Mouse (Mus musculus) heart, postnatal 10 days (tissue): ENCODE results near the gene Sh3kbp1. TPM values are rescaled to one million over a fixed set of nuclear protein-coding genes. Genes with fewer than 3 reads are reported as not detected.

ENCODE experiments used
- DNase-seq, 2 experiments: peaks; one replicate each; pipeline ENCODE4 v3.0.0; 2021
- intact Hi-C: fragments of 180-260 bp; cut with DNase I; formaldehyde crosslinking; loops from one replicate; pipeline ENCODE4 v1.15.1; 2025
- total RNA-seq, 2 experiments: library from RNA; stranded (reverse); gene quantifications; 2 replicates each; pipeline ENCODE4 v1.2.3; 2021

Sh3kbp1 gene
- total RNA-seq, 2 experiments from 2014 or later = 214 to 218 TPM

GRCm38 (mm10) chrX:159909446-159910277 lies 282.6 kb downstream of the Sh3kbp1 start:
- DNase-seq = no peak
- intact Hi-C loops = no loop called here

GRCm38 (mm10) chrX:159910600-159910999 lies 283.5 kb downstream of the Sh3kbp1 start:
- intact Hi-C loops = no loop called here
- peak in 1 of 2 experiments; percentile 7 for DNase-seq

- DNase-seq = no peak
- intact Hi-C loops = no loop called here
These were observed 284.5 kb downstream of the Sh3kbp1 start for GRCm38 (mm10) chrX:159911613-159912012.

- intact Hi-C loops = no loop called here
- no peak for DNase-seq
These were observed 285.0 kb downstream of the Sh3kbp1 start for GRCm38 (mm10) chrX:159912061-159912460.

- no peak for DNase-seq
- intact Hi-C loops = no loop called here
These were observed 286.4 kb downstream of the Sh3kbp1 start for GRCm38 (mm10) chrX:159913489-159913888.

- DNase-seq = no peak
- intact Hi-C loops = no loop called here
These were observed 288.1 kb downstream of the Sh3kbp1 start for GRCm38 (mm10) chrX:159915125-159915524.

GRCm38 (mm10) chrX:159924759-159925158 lies 297.7 kb downstream of the Sh3kbp1 start:
- no peak for DNase-seq
- intact Hi-C loops = no loop called here

- no peak for DNase-seq
- intact Hi-C loops = no loop called here
These were observed 301.1 kb downstream of the Sh3kbp1 start for GRCm38 (mm10) chrX:159928165-159928564.

- intact Hi-C loops = no loop called here
- no peak for DNase-seq
These were observed 301.8 kb downstream of the Sh3kbp1 start for GRCm38 (mm10) chrX:159928834-159929233.

DNA sequence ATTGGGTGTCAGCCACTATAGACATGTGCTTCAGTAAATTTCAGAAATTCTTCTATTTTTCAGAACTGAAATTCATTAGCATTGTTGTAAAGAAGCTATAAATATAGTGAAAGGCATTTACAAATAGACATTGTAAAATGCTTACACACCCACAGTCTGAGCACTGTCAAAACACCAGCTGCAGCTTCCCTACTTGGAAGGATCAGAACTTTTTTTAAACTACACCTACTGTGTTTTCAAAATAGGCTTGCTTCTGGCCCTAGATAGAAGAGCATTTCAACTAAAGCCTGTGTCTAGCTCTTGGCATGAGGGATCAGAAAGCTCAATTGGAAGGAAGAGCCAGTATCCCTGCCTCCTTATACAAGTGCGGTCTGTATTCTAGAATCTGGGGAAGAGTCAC lies 305.0 kb downstream of the Sh3kbp1 start:
- DNase-seq = no peak
- intact Hi-C loops = no loop called here

GRCm38 (mm10) chrX:159942569-159942968 lies 315.5 kb downstream of the Sh3kbp1 start:
- intact Hi-C loops = no loop called here
- DNase-seq = peak; percentile 66 to 71

- intact Hi-C loops = no loop called here
- no peak for DNase-seq
These were observed 316.5 kb downstream of the Sh3kbp1 start for GRCm38 (mm10) chrX:159943586-159943985.

DNA sequence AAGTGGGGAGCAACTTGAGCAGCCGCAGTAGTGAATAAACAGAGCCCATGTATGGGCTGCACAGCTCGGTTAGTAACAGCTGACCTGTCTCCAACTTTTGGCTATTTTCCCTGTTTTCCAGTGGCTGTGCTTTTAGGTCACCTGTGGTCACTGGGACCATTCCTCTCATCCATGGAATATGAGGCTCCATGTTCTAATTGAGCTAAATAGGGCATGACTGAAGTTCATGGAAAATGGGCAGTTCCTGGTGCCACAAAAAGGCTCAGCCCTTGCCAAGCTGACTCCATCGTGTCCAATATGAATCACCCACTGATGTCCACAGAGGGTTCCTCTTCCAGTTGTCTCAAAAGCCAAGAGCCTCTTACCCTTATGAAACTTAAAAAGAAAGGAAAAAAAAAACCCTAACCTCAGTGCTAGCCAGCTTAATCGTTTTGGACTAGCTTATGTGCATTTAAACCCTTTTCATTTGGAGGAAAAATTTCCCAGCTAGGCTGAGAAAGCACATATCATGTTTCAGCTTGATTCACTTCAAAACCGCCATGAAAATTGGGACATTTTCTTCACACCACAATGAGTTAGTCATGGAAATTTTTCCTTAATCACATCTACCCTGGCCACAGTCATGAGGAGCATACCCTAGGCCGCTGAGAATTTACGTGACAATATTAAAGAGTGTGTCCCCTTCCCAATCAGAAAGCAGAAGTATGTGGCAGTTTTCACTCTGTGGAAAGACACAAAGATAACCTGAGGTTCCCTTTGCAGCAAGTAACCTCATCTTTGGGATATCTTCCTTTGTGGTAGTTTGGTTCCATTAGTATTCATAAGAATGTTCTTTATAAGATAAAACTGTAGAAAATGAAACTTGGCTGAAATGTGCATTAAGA lies 326.7 kb downstream of the Sh3kbp1 start:
- intact Hi-C loops = no loop called here
- DNase-seq = no peak

GRCm38 (mm10) chrX:159954430-159954779 lies 327.3 kb downstream of the Sh3kbp1 start:
- intact Hi-C loops = no loop called here
- no peak for DNase-seq

GRCm38 (mm10) chrX:159955433-159955832 lies 328.4 kb downstream of the Sh3kbp1 start:
- DNase-seq = no peak
- intact Hi-C loops = no loop called here

DNA sequence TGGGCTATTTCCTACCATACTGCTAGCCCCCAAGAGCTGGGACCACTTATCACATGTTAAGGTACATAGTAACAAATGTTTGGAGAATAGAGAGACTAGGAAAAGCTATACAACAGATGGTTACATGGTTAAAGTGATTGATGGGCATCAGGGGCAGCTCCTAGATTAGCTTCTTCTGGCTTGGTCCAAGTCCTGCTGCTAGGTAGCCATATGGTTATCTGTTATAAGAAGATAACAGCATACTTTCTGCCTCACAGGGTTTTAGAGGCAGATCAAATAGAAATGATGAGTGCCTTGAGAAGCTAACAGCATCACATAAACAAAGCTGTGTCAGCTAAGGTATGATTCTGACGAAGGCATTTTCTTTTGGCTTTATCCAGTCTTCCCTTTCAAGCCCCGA lies 334.3 kb downstream of the Sh3kbp1 start:
- no peak for DNase-seq
- intact Hi-C loops = loop anchor here (5.0 to 10.0 kb wide), 4 partner anchors 207 to 1073 kb away; no protein-coding TSS in a partner anchor

GRCm38 (mm10) chrX:159963273-159963672 lies 336.2 kb downstream of the Sh3kbp1 start:
- intact Hi-C loops = loop anchor here (2.0 to 10.0 kb wide), 5 partner anchors 208 to 1072 kb away; partner anchors contain the start of gene Sh3kbp1
- peak; percentile 68 to 76 for DNase-seq

- peak in 1 of 2 experiments; percentile 42 for DNase-seq
These were observed 336.9 kb downstream of the Sh3kbp1 start for GRCm38 (mm10) chrX:159963925-159964324.

GRCm38 (mm10) chrX:159969025-159969424 lies 342.0 kb downstream of the Sh3kbp1 start:
- intact Hi-C loops = loop anchor here (10.0 kb wide), 3 partner anchors 214 to 1066 kb away; no protein-coding TSS in a partner anchor

More at GRCm38 (mm10) chrX:159963925-159964324, 336.9 kb downstream of the Sh3kbp1 start:
- intact Hi-C loops = loop anchor here (2.0 to 10.0 kb wide), 5 partner anchors 209 to 1071 kb away; partner anchors contain the start of gene Sh3kbp1

GRCm38 (mm10) chrX:159971091-159971779 lies 344.2 kb downstream of the Sh3kbp1 start:
- DNase-seq = no peak
- intact Hi-C loops = no loop called here

More at GRCm38 (mm10) chrX:159969025-159969424, 342.0 kb downstream of the Sh3kbp1 start:
- no peak for DNase-seq
